Mouse (Mus musculus) hindbrain, embryonic 13.5 days (tissue): Measurements from ENCODE around the gene Cldn22. TPM values are rescaled to one million over a fixed set of nuclear protein-coding genes. Genes with fewer than 3 reads are reported as not detected.
"Not testable (repeated sequence)": the region's sequence is repeated elsewhere in the genome, so short reads cannot be mapped to it uniquely, and the experiment has no call there.

Experiments used
- ATAC-seq: fragments of 200-750 bp; cut with Nextera tagmentation; 2 replicates; pipeline ENCODE4 v1.8.0; 2017; ENCODE audit warnings: moderate TSS enrichment; ENCODE audit not compliant: low FRiP score
- H3K27ac ChIP-seq: fragments of 300-500 bp; sonication (generic); 2 replicates; pipeline ENCODE4 v1.5.1; 2015; ENCODE audit warnings: inconsistent platforms, mild to moderate bottlenecking, moderate library complexity
- H3K27me3 ChIP-seq: fragments of 300-500 bp; sonication (generic); 2 replicates; pipeline ENCODE4 v1.6.1; 2015; ENCODE audit warnings: mild to moderate bottlenecking, inconsistent platforms
- H3K36me3 ChIP-seq: fragments of 300-500 bp; sonication (generic); 2 replicates; pipeline ENCODE4 v1.6.1; 2015; ENCODE audit warnings: mild to moderate bottlenecking, inconsistent platforms
- H3K4me1 ChIP-seq: fragments of 300-500 bp; sonication (generic); replicated peaks from 2 replicates; pipeline ENCODE4 v1.6.1; 2015; ENCODE audit warnings: inconsistent platforms
- H3K4me2 ChIP-seq: fragments of 300-500 bp; sonication (generic); 2 replicates; pipeline ENCODE4 v1.6.1; 2015; ENCODE audit warnings: inconsistent platforms, mild to moderate bottlenecking, moderate library complexity
- H3K4me3 ChIP-seq: fragments of 300-500 bp; sonication (generic); 2 replicates; pipeline ENCODE4 v1.5.1; 2015; ENCODE audit warnings: mild to moderate bottlenecking, inconsistent platforms
- H3K9ac ChIP-seq: fragments of 300-500 bp; sonication (generic); 2 replicates; pipeline ENCODE4 v1.6.1; 2015; ENCODE audit warnings: mild to moderate bottlenecking, inconsistent platforms
- H3K9me3 ChIP-seq: fragments of 300-500 bp; sonication (generic); 2 replicates; pipeline ENCODE4 v1.6.1; 2016; ENCODE audit warnings: inconsistent platforms
- WGBS: fragments of 180-500 bp; shearing (Covaris S2); methylation state at CpG from one replicate; pipeline ENCODE4 v1.1.7; 2015; 5-methylcytosine and 5-hydroxymethylcytosine counted together
- polyA plus RNA-seq: library from polyadenylated mRNA; unstranded; fragments of >200 nt; fragmentation: Nextera tagmentation; extraction: Ambion mirVana; gene quantifications from 2 replicates; pipeline ENCODE4 v1.2.1, GENCODE M21; 2015

Gene Cldn22
- polyA plus RNA-seq, 1 experiment from 2014 or later, result not detected

GRCm38 (mm10) chr8:47809970-47810665, 14.2 kb upstream of the Cldn22 start:
- no peak for ATAC-seq
- no peaks in the 10 kb centered on the region for H3K9me3 ChIP-seq
- WGBS, result 86% methylated on average over 14 of the region's 14 CpGs
- no peaks in the 10 kb centered on the region for H3K36me3 ChIP-seq
- no peak overlapping the region for H3K4me2 ChIP-seq
- H3K27me3 ChIP-seq, result no peaks in the 10 kb centered on the region
- no peak overlapping the region for H3K9ac ChIP-seq
- H3K4me1 ChIP-seq, result 0 out of 2 replicates have a peak, but pooled peaks cover 9% of the 10 kb centered on the region
- H3K4me3 ChIP-seq, result no peak overlapping the region
- no peak overlapping the region for H3K27ac ChIP-seq

- H3K4me3 ChIP-seq, result no peak overlapping the region
- ATAC-seq, result no peak
- no peak overlapping the region for H3K9ac ChIP-seq
- H3K9me3 ChIP-seq, result no peaks in the 10 kb centered on the region
- no peak overlapping the region for H3K4me2 ChIP-seq
- no peak overlapping the region for H3K27ac ChIP-seq
- 74% methylated on average over 7 of the region's 7 CpGs for WGBS
- no peaks in the 10 kb centered on the region for H3K36me3 ChIP-seq
- H3K27me3 ChIP-seq, result no peaks in the 10 kb centered on the region
- 0 out of 2 replicates have a peak, but pooled peaks cover 9% of the 10 kb centered on the region for H3K4me1 ChIP-seq
Observed at GRCm38 (mm10) chr8:47810666-47811015, 13.6 kb upstream of the Cldn22 start.

- 81% methylated on average over 12 of the region's 12 CpGs for WGBS
- Histone ChIP-seq H3K4me1 (0 out of 2 replicates have a peak, but pooled peaks cover 9% of the 10 kb centered on the region), H3K9me3 (no peaks in the 10 kb centered on the region), H3K4me2 (no peak overlapping the region), H3K4me3 (no peak overlapping the region), H3K36me3 (no peaks in the 10 kb centered on the region), H3K9ac (no peak overlapping the region), H3K27ac (no peak overlapping the region), H3K27me3 (no peaks in the 10 kb centered on the region)
- no peak for ATAC-seq
Observed at GRCm38 (mm10) chr8:47811221-47811620, 13.1 kb upstream of the Cldn22 start.

GRCm38 (mm10) chr8:47819034-47819433, 5.2 kb upstream of the Cldn22 start:
- Histone ChIP-seq H3K36me3 (no peaks in the 10 kb centered on the region), H3K4me2 (no peak overlapping the region), H3K9ac (no peak overlapping the region), H3K4me3 (no peak overlapping the region), H3K4me1 (no peaks in the 10 kb centered on the region; the same call in 1 of the 2 replicates), H3K27ac (no peak overlapping the region), H3K9me3 (no peaks in the 10 kb centered on the region), H3K27me3 (no peaks in the 10 kb centered on the region)
- no peak for ATAC-seq
- 90% methylated on average over 8 of the region's 8 CpGs for WGBS

GRCm38 (mm10) chr8:47820914-47821772, 3.1 kb upstream of the Cldn22 start:
- no peak overlapping the region for H3K27ac ChIP-seq
- no peak for ATAC-seq
- no peaks in the 10 kb centered on the region; the same call in 1 of the 2 replicates for H3K4me1 ChIP-seq
- H3K9me3 ChIP-seq, result no peaks in the 10 kb centered on the region
- WGBS, result 80% methylated on average over 20 of the region's 20 CpGs
- no peak overlapping the region for H3K4me2 ChIP-seq
- no peak overlapping the region for H3K9ac ChIP-seq
- H3K27me3 ChIP-seq, result no peaks in the 10 kb centered on the region
- H3K36me3 ChIP-seq, result no peaks in the 10 kb centered on the region
- H3K4me3 ChIP-seq, result no peak overlapping the region

GRCm38 (mm10) chr8:47821843-47822242, 2.4 kb upstream of the Cldn22 start, which contains the start of gene Cldn24:
Gene Cldn24, plus strand, starts transcription at chr8:47822143.
- 88% methylated on average over 6 of the region's 6 CpGs for WGBS
- Histone ChIP-seq H3K27ac (no peak within 1 kb of the TSS), H3K4me2 (no peak within 1 kb of the TSS), H3K4me1 (no peaks in the 10 kb centered on the region; the same call in 1 of the 2 replicates), H3K9me3 (no peaks in the 10 kb centered on the region), H3K4me3 (no peak within 1 kb of the TSS), H3K9ac (no peak within 1 kb of the TSS), H3K36me3 (no peaks in the 10 kb centered on the region), H3K27me3 (no peaks in the 10 kb centered on the region)
- no peak for ATAC-seq

GRCm38 (mm10) chr8:47822541-47822940, 1.7 kb upstream of the Cldn22 start:
- not testable (repeated sequence) for H3K9me3 ChIP-seq, H3K27ac ChIP-seq, H3K27me3 ChIP-seq, H3K4me2 ChIP-seq, H3K4me3 ChIP-seq, H3K4me1 ChIP-seq, ATAC-seq, H3K9ac ChIP-seq, H3K36me3 ChIP-seq
- WGBS, result 93% methylated on average over 7 of the region's 9 CpGs

- no peak for ATAC-seq
- Histone ChIP-seq H3K27ac (no peak overlapping the region), H3K36me3 (peaks cover 5% of the 10 kb centered on the region; the same call in 1 of the 2 replicates), H3K9ac (no peak overlapping the region), H3K4me3 (no peak overlapping the region), H3K4me1 (no peaks in the 10 kb centered on the region; the same call in 1 of the 2 replicates), H3K4me2 (no peak overlapping the region), H3K27me3 (no peaks in the 10 kb centered on the region), H3K9me3 (no peaks in the 10 kb centered on the region)
- 73% methylated on average over 10 of the region's 10 CpGs for WGBS
Observed at GRCm38 (mm10) chr8:47823777-47824176, 505 bp upstream of the Cldn22 start.

GRCm38 (mm10) chr8:47825596-47825995, 1.3 kb downstream of the Cldn22 start:
- ATAC-seq, result no peak
- Histone ChIP-seq H3K9me3 (no peaks in the 10 kb centered on the region), H3K36me3 (peaks cover 9% of the 10 kb centered on the region; the same call in 1 of the 2 replicates), H3K27ac (no peak overlapping the region), H3K4me1 (no peaks in the 10 kb centered on the region; the same call in 1 of the 2 replicates), H3K4me3 (no peak overlapping the region), H3K9ac (peak overlapping the region; percentile 13; the same call in 1 of the 2 replicates), H3K4me2 (no peak overlapping the region), H3K27me3 (no peaks in the 10 kb centered on the region)
- WGBS, result 55% methylated on average over 5 of the region's 5 CpGs

GRCm38 (mm10) chr8:47826911-47827310, 2.6 kb downstream of the Cldn22 start:
- Histone ChIP-seq H3K4me2 (no peak overlapping the region), H3K36me3 (peaks cover 17% of the 10 kb centered on the region), H3K4me1 (no peaks in the 10 kb centered on the region; the same call in 1 of the 2 replicates), H3K9me3 (no peaks in the 10 kb centered on the region), H3K4me3 (no peak overlapping the region), H3K9ac (no peak overlapping the region), H3K27me3 (no peaks in the 10 kb centered on the region), H3K27ac (no peak overlapping the region)
- WGBS, result 88% methylated on average over 9 of the region's 9 CpGs
- no peak for ATAC-seq

GRCm38 (mm10) chr8:47832616-47833015, 8.3 kb downstream of the Cldn22 start:
- no peak overlapping the region for H3K4me3 ChIP-seq
- no peak for ATAC-seq
- no peak overlapping the region for H3K4me2 ChIP-seq
- no peaks in the 10 kb centered on the region for H3K9me3 ChIP-seq
- WGBS, result 82% methylated on average over 6 of the region's 6 CpGs
- H3K4me1 ChIP-seq, result no peaks in the 10 kb centered on the region
- no peak overlapping the region for H3K27ac ChIP-seq
- H3K36me3 ChIP-seq, result peaks cover 17% of the 10 kb centered on the region
- H3K9ac ChIP-seq, result no peak overlapping the region
- no peaks in the 10 kb centered on the region for H3K27me3 ChIP-seq

GRCm38 (mm10) chr8:47833944-47834343, 9.7 kb downstream of the Cldn22 start:
- H3K27ac ChIP-seq, result no peak overlapping the region
- no peak for ATAC-seq
- H3K4me3 ChIP-seq, result no peak overlapping the region
- H3K36me3 ChIP-seq, result peaks cover 13% of the 10 kb centered on the region
- 74% methylated on average over 1 of the region's 1 CpGs for WGBS
- no peaks in the 10 kb centered on the region for H3K27me3 ChIP-seq
- no peak overlapping the region for H3K4me2 ChIP-seq
- H3K9ac ChIP-seq, result no peak overlapping the region
- H3K4me1 ChIP-seq, result no peaks in the 10 kb centered on the region
- no peaks in the 10 kb centered on the region for H3K9me3 ChIP-seq
